Mouse (Mus musculus) ES-Bruce4 (cell line): ENCODE results near the gene Htr2a. TPM values are rescaled to one million over a fixed set of nuclear protein-coding genes. Genes with fewer than 3 reads are reported as not detected.

Source experiments
- H3K27ac ChIP-seq: 2 replicates; pipeline ENCODE4 v1.5.1; 2012; ENCODE audit warnings: low read length, inconsistent platforms; ENCODE audit not compliant: insufficient read depth
- H3K27me3 ChIP-seq: 2 replicates; pipeline ENCODE4 v1.6.1; 2012; ENCODE audit warnings: mild to moderate bottlenecking, low read length, inconsistent platforms; ENCODE audit not compliant: control insufficient read depth, poor library complexity, insufficient read depth, severe bottlenecking
- H3K36me3 ChIP-seq: 2 replicates; pipeline ENCODE4 v1.6.1; 2012; ENCODE audit warnings: inconsistent platforms, mild to moderate bottlenecking, low read length, moderate library complexity; ENCODE audit not compliant: control insufficient read depth, poor library complexity, insufficient read depth, severe bottlenecking
- H3K4me1 ChIP-seq: one replicate; pipeline ENCODE4 v1.8.1; 2011; ENCODE audit warnings: low read length; ENCODE audit not compliant: control insufficient read depth, insufficient read depth
- H3K4me3 ChIP-seq: 2 replicates; pipeline ENCODE4 v1.5.1; 2011; ENCODE audit warnings: low read depth, mild to moderate bottlenecking, low read length
- H3K9ac ChIP-seq: 2 replicates; pipeline ENCODE4 v1.6.1; 2012; ENCODE audit warnings: low read depth, mild to moderate bottlenecking, inconsistent platforms; ENCODE audit not compliant: poor library complexity, severe bottlenecking
- H3K9me3 ChIP-seq: replicated peaks from 2 replicates; pipeline ENCODE4 v1.6.1; 2012; ENCODE audit warnings: mild to moderate bottlenecking, low read length, inconsistent platforms; ENCODE audit not compliant: control insufficient read depth, poor library complexity, insufficient read depth, severe bottlenecking
- CTCF ChIP-seq: IDR thresholded peaks from one replicate; pipeline ENCODE4 v1.8.1; 2011; ENCODE audit warnings: low read depth, low read length
- EP300 ChIP-seq: IDR thresholded peaks from 2 replicates; pipeline ENCODE4 v1.6.1; 2011; ENCODE audit warnings: low read depth, low read length; ENCODE audit not compliant: insufficient read depth
- POLR2A ChIP-seq: IDR thresholded peaks from one replicate; pipeline ENCODE4 v1.8.1; 2011; ENCODE audit warnings: low read length; ENCODE audit not compliant: insufficient read depth
- polyA plus RNA-seq: library from polyadenylated mRNA; stranded (reverse); fragments of >200 nt; gene quantifications from 2 replicates; pipeline ENCODE4 v1.2.4, GENCODE M21; 2011; ENCODE audit warnings: low read depth; ENCODE audit not compliant: missing spikeins, insufficient read depth, insufficient read length

The Htr2a gene
- 0.10 TPM in 1 of 2 replicates, not detected in the other for polyA plus RNA-seq

- Histone ChIP-seq H3K9ac (no peak within 1 kb of the TSS), H3K4me3 (no peak within 1 kb of the TSS), H3K36me3 (no peaks in the 10 kb centered on the region), H3K27ac (no peak within 1 kb of the TSS), H3K4me1 (no peaks in the 10 kb centered on the region), H3K27me3 (0 out of 2 replicates have a peak, but pooled peaks cover 2% of the 10 kb centered on the region), H3K9me3 (no peaks in the 10 kb centered on the region)
- TF ChIP-seq CTCF (no peak), POLR2A (no peak), EP300 (no peak)
These were observed at the start of gene Htr2a for GRCm38 (mm10) chr14:74640819-74641381. TSS of gene Htr2a (plus strand) at chr14:74640840.

- Histone ChIP-seq H3K36me3 (no peaks in the 10 kb centered on the region), H3K9ac (no peak overlapping the region), H3K9me3 (no peaks in the 10 kb centered on the region), H3K4me1 (no peaks in the 10 kb centered on the region), H3K27ac (no peak overlapping the region), H3K27me3 (no peaks in the 10 kb centered on the region), H3K4me3 (no peak overlapping the region)
- TF ChIP-seq CTCF (no peak), EP300 (no peak), POLR2A (no peak)
These were observed 39.1 kb upstream of the Htr2a start for GRCm38 (mm10) chr14:74601333-74602087.

- Histone ChIP-seq H3K36me3 (no peaks in the 10 kb centered on the region), H3K27ac (no peak overlapping the region), H3K9ac (no peak overlapping the region), H3K9me3 (no peaks in the 10 kb centered on the region), H3K4me1 (no peaks in the 10 kb centered on the region), H3K27me3 (no peaks in the 10 kb centered on the region), H3K4me3 (no peak overlapping the region)
- TF ChIP-seq EP300 (no peak), CTCF (peak; percentile 46), POLR2A (no peak)
These were observed 38.1 kb upstream of the Htr2a start for GRCm38 (mm10) chr14:74602543-74602942.

GRCm38 (mm10) chr14:74603131-74603766 is 37.4 kb upstream of the Htr2a start:
- Histone ChIP-seq H3K27ac (no peak overlapping the region), H3K36me3 (no peaks in the 10 kb centered on the region), H3K9ac (no peak overlapping the region), H3K4me1 (no peaks in the 10 kb centered on the region), H3K9me3 (no peaks in the 10 kb centered on the region), H3K4me3 (no peak overlapping the region), H3K27me3 (no peaks in the 10 kb centered on the region)
- TF ChIP-seq EP300 (no peak), POLR2A (no peak), CTCF (no peak)

GRCm38 (mm10) chr14:74611326-74611725 is 29.3 kb upstream of the Htr2a start:
- Histone ChIP-seq H3K4me1 (no peaks in the 10 kb centered on the region), H3K4me3 (no peak overlapping the region), H3K36me3 (no peaks in the 10 kb centered on the region), H3K27ac (no peak overlapping the region), H3K27me3 (no peaks in the 10 kb centered on the region), H3K9me3 (no peaks in the 10 kb centered on the region), H3K9ac (no peak overlapping the region)
- TF ChIP-seq POLR2A (no peak), EP300 (no peak), CTCF (no peak)

GRCm38 (mm10) chr14:74618858-74619257 is 21.8 kb upstream of the Htr2a start:
- Histone ChIP-seq H3K36me3 (no peaks in the 10 kb centered on the region), H3K4me1 (no peaks in the 10 kb centered on the region), H3K27me3 (no peaks in the 10 kb centered on the region), H3K9me3 (no peaks in the 10 kb centered on the region), H3K4me3 (no peak overlapping the region), H3K9ac (no peak overlapping the region), H3K27ac (no peak overlapping the region)
- peak; percentile 19 for TF ChIP-seq CTCF
- no peak for TF ChIP-seq POLR2A
